Comparison of ENCODE assay signal across 7 mouse cellular contexts in genomic region chr10:99268421-99269300, GRCm38 (mm10). TPM values are rescaled to one million over a fixed set of nuclear protein-coding genes. Genes with fewer than 3 reads are reported as not detected.
DNase-seq lines count a peak whose midpoint lies in the region; ATAC-seq and TF ChIP-seq lines count a peak whose summit lies in the region.

No protein-coding gene starts in this region.

- H3K36me3 ChIP-seq in heart, adult 2 months (ENCODE audit: control insufficient read depth, insufficient read depth, low read length) = peaks cover 15% of the 10 kb centered on the region
- H3K36me3 ChIP-seq in intestine, postnatal 0 days (ENCODE audit: control insufficient read depth, insufficient read depth) = peaks cover 8% of the 10 kb centered on the region
- 0 out of 2 replicates have a peak, but pooled peaks cover 6% of the 10 kb centered on the region for H3K36me3 ChIP-seq in liver, embryonic 15.5 days (replicated peaks)

- no peaks in the 10 kb centered on the region for H3K27me3 ChIP-seq in heart, adult 2 months (ENCODE audit: control insufficient read depth, insufficient read depth, low read length)
- H3K27me3 ChIP-seq in intestine, postnatal 0 days (replicated peaks; ENCODE audit: control insufficient read depth, insufficient read depth, low read length) = no peaks in the 10 kb centered on the region
- peaks cover 28% of the 10 kb centered on the region for H3K27me3 ChIP-seq in liver, embryonic 15.5 days

- peaks cover 15% of the 10 kb centered on the region for H3K4me1 ChIP-seq in heart, adult 2 months (ENCODE audit: control insufficient read depth, insufficient read depth, low read length)
- no peaks in the 10 kb centered on the region; the same call in none of the 2 replicates for H3K4me1 ChIP-seq in intestine, postnatal 0 days (replicated peaks; ENCODE audit: control insufficient read depth, insufficient read depth, low read length)
- H3K4me1 ChIP-seq in liver, embryonic 15.5 days (replicated peaks) = peaks cover 29% of the 10 kb centered on the region

- TF ChIP-seq POLR2A in heart, adult 2 months (IDR thresholded peaks at IDR 0.05; ENCODE audit: insufficient read depth, low read depth, low read length) = peak; percentile 44; the same call in 1 of the 2 replicates

- H3K79me2 ChIP-seq in heart, adult 2 months (replicated peaks; ENCODE audit: control insufficient read depth, insufficient read depth, low read length) = 0 out of 2 replicates have a peak, but pooled peaks cover 1% of the 10 kb centered on the region

- WGBS in heart, adult 2 months = 26% methylated on average over 19 of the region's 19 CpGs
- WGBS in intestine, postnatal 0 days = 51% methylated on average over 19 of the region's 19 CpGs
- 14% methylated on average over 19 of the region's 19 CpGs for WGBS in liver, embryonic 15.5 days (ENCODE audit: insufficient replicate concordance)

- H3K9me3 ChIP-seq in intestine, postnatal 0 days (ENCODE audit: control insufficient read depth) = no peaks in the 10 kb centered on the region
- no peaks in the 10 kb centered on the region for H3K9me3 ChIP-seq in liver, embryonic 15.5 days (replicated peaks)

- H3K27ac ChIP-seq in heart, adult 2 months = peak overlapping the region; percentile 50
- H3K27ac ChIP-seq in intestine, postnatal 0 days (ENCODE audit: low read depth, low read length) = peak overlapping the region; percentile 41; the same call in 1 of the 2 replicates
- H3K27ac ChIP-seq in liver, embryonic 15.5 days (replicated peaks) = peak overlapping the region; percentile 38; the same call in 1 of the 2 replicates

- intact Hi-C loops in heart, adult 2 months (cut with DNase I) = loop anchor here (2.0 to 10.0 kb wide), 4 partner anchors 140 to 886 kb away; no protein-coding TSS in a partner anchor

- ATAC-seq in intestine, postnatal 0 days = no peak
- peak; percentile 41 for ATAC-seq in liver, embryonic 15.5 days (ENCODE audit: insufficient read depth)

- peak; percentile 50 for DNase-seq in T-cell, adult 2 months (ENCODE audit: low spot score)
- peak; percentile 77 for DNase-seq in embryo, embryonic 10.5 days (ENCODE audit: low spot score)
- DNase-seq in heart, adult 2 months = peak; percentile 67 to 87
- DNase-seq in naive thymus-derived CD4-positive, alpha-beta T cell, adult 2 months (ENCODE audit: low read depth) = peak; percentile 70
- DNase-seq in thymus, postnatal 25 days = peak; percentile 33

- H3K9ac ChIP-seq in heart, adult 2 months (ENCODE audit: low read depth, low read length) = no peak overlapping the region
- no peak overlapping the region for H3K9ac ChIP-seq in intestine, postnatal 0 days (ENCODE audit: low read depth, low read length)
- H3K9ac ChIP-seq in liver, embryonic 15.5 days = no peak overlapping the region

- H3K4me2 ChIP-seq in intestine, postnatal 0 days (replicated peaks; ENCODE audit: low read depth) = peak overlapping the region; percentile 21; the same call in 1 of the 2 replicates
- H3K4me2 ChIP-seq in liver, embryonic 15.5 days = peak overlapping the region; percentile 41

- peak overlapping the region; percentile 32; the same call in 1 of the 2 replicates for H3K4me3 ChIP-seq in heart, adult 2 months
- H3K4me3 ChIP-seq in intestine, postnatal 0 days (ENCODE audit: low read depth, low read length) = no peak overlapping the region
- H3K4me3 ChIP-seq in liver, embryonic 15.5 days (replicated peaks) = 0 out of 2 replicates have a peak overlapping the region, but pooled peaks have one; percentile 18

- TF ChIP-seq CTCF in heart, adult 2 months (IDR thresholded peaks at IDR 0.05) = no peak
- no peak for TF ChIP-seq CTCF in intestine, postnatal 0 days (IDR thresholded peaks at IDR 0.05; ENCODE audit: low read depth)

- TF ChIP-seq EP300 in heart, adult 2 months (IDR thresholded peaks at IDR 0.05; ENCODE audit: insufficient read depth, low read depth, low read length) = peak; percentile 78; the same call in 1 of the 2 replicates

RNA-seq across cellular contexts. Expression of gene Dusp6, which starts 5.6 kb away (rescaled TPM):
- total RNA-seq in heart, adult 2 months (2021) = 10 to 100 TPM; 15.8 to 21.4 TPM
- 24.8 and 25.6 TPM in 2 replicates for polyA plus RNA-seq in heart, adult 2 months (2012; rRNA removed)
- polyA plus RNA-seq in intestine, postnatal 0 days (2015; fragmentation: Nextera tagmentation; extraction: Ambion mirVana) = 27.9 and 34.6 TPM in 2 replicates
- polyA plus RNA-seq in liver, embryonic 15.5 days (2015; fragmentation: Nextera tagmentation; extraction: Ambion mirVana) = 19.1 and 25.6 TPM in 2 replicates
